Mouse (Mus musculus): ENCODE data around the gene Asb1. TPM values are rescaled to one million over a fixed set of nuclear protein-coding genes. Genes with fewer than 3 reads are reported as not detected.

Asb1 gene
- polyA plus RNA-seq, 1 experiment from 2014 or later: 6.6 TPM

DNA sequence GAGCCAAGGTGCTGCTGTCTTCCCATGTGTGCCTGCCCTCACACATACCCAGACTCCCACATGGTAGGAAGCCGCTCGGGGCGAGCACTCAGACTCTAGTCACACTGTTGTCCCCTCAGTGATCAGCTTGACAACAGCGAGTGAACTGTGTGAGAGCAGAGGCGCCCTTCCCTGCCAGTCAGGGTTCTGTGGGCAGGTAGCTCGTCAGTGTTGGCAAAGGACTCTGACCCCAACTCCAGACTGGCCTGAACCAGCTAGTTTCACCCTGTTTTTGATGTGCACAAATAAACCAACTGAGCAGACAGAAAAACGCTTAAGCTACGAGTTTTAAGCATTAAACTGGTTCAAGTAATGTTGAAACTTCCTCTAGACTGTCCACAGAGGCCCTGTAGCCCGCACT is 10.2 kb upstream of the Asb1 start:
- Histone ChIP-seq H3K9ac (replicated peaks) (no peak overlapping the region), H3K4me1 (replicated peaks) (peaks cover 3% of the 10 kb centered on the region; the same call in 1 of the 2 replicates), H3K4me3 (replicated peaks) (no peak overlapping the region), H3K9me3 (no peaks in the 10 kb centered on the region), H3K27ac (no peak overlapping the region), H3K27me3 (no peaks in the 10 kb centered on the region; the same call in 1 of the 2 replicates), H3K36me3 (peaks cover 44% of the 10 kb centered on the region), H3K4me2 (no peak overlapping the region)
- WGBS: 89% methylated on average over 9 of the region's 9 CpGs
- ATAC-seq (ENCODE audit: insufficient number of reproducible peaks, insufficient read depth, low FRiP score, low TSS enrichment, low read depth): no peak

GRCm38 (mm10) chr1:91532243-91532642 is 8.1 kb upstream of the Asb1 start:
- peaks cover 27% of the 10 kb centered on the region for H3K36me3 ChIP-seq
- H3K27ac ChIP-seq: no peak overlapping the region
- peaks cover 3% of the 10 kb centered on the region; the same call in 1 of the 2 replicates for H3K4me1 ChIP-seq (replicated peaks)
- H3K4me3 ChIP-seq (replicated peaks): no peak overlapping the region
- no peak overlapping the region for H3K4me2 ChIP-seq
- ATAC-seq (ENCODE audit: insufficient number of reproducible peaks, insufficient read depth, low FRiP score, low TSS enrichment, low read depth): no peak
- no peaks in the 10 kb centered on the region for H3K9me3 ChIP-seq
- 82% methylated on average over 4 of the region's 4 CpGs for whole genome bisulfite sequencing
- H3K27me3 ChIP-seq: peaks cover 19% of the 10 kb centered on the region
- no peak overlapping the region for H3K9ac ChIP-seq (replicated peaks)

GRCm38 (mm10) chr1:91532892-91533291 is 7.5 kb upstream of the Asb1 start:
- WGBS: 85% methylated on average over 5 of the region's 5 CpGs

GRCm38 (mm10) chr1:91533483-91533882 is 6.9 kb upstream of the Asb1 start:
- H3K36me3 ChIP-seq: peaks cover 15% of the 10 kb centered on the region
- H3K27ac ChIP-seq: no peak overlapping the region
- 55% methylated on average over 2 of the region's 2 CpGs for WGBS
- H3K4me3 ChIP-seq (replicated peaks): no peak overlapping the region
- H3K9ac ChIP-seq (replicated peaks): no peak overlapping the region
- peaks cover 3% of the 10 kb centered on the region; the same call in 1 of the 2 replicates for H3K4me1 ChIP-seq (replicated peaks)
- no peak overlapping the region for H3K4me2 ChIP-seq
- H3K27me3 ChIP-seq: peaks cover 30% of the 10 kb centered on the region
- no peak for ATAC-seq (ENCODE audit: insufficient number of reproducible peaks, insufficient read depth, low FRiP score, low TSS enrichment, low read depth)
- H3K9me3 ChIP-seq: no peaks in the 10 kb centered on the region

More at GRCm38 (mm10) chr1:91532892-91533291, 7.5 kb upstream of the Asb1 start:
- Histone ChIP-seq H3K9me3 (no peaks in the 10 kb centered on the region), H3K9ac (replicated peaks) (no peak overlapping the region), H3K36me3 (peaks cover 21% of the 10 kb centered on the region), H3K27me3 (peaks cover 25% of the 10 kb centered on the region), H3K27ac (no peak overlapping the region), H3K4me1 (replicated peaks) (peaks cover 3% of the 10 kb centered on the region; the same call in 1 of the 2 replicates), H3K4me2 (no peak overlapping the region), H3K4me3 (replicated peaks) (no peak overlapping the region)
- ATAC-seq (ENCODE audit: insufficient number of reproducible peaks, insufficient read depth, low FRiP score, low TSS enrichment, low read depth): no peak

DNA sequence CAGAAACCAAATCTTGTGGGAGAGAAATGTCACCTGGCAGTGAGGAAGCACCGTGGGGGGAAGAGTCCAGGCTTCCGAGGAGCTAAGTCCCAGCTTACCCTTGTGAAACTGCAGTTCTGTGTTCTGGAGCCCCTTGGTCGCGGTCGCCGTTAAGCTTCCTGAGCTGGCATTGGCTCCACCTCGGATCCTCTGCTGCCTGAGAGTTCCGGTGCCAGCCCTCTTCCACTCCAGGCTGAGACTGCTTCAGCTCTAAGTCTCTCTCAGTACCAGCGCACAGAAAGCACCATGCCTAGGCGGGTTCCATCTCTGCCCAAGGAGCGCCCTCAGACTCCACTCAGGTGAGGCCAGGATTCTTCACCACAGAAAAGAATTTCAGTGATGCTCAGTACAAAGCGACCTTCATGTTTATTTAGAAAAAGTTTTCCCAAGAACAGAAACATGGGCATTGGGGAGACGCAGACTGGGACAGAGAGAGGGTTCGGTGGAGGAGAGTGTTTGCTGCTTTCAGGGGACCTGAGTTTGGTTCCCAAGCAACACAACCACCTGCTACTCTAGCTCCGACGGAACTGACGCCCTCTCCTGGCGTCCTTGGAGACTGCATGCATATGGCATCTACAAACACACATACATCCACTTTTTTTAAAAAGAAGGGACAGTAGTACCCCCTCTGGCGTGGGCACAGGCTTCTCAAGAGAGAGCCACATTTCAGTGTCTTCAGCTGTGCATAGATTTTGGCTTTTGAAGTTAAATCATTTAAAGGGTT is 6.2 kb upstream of the Asb1 start:
- Histone ChIP-seq H3K9ac (replicated peaks) (no peak overlapping the region), H3K4me2 (no peak overlapping the region), H3K4me3 (replicated peaks) (no peak overlapping the region), H3K36me3 (peaks cover 11% of the 10 kb centered on the region), H3K4me1 (replicated peaks) (peaks cover 3% of the 10 kb centered on the region; the same call in 1 of the 2 replicates), H3K9me3 (no peaks in the 10 kb centered on the region), H3K27ac (no peak overlapping the region), H3K27me3 (peaks cover 37% of the 10 kb centered on the region)
- no peak for ATAC-seq (ENCODE audit: insufficient number of reproducible peaks, insufficient read depth, low FRiP score, low TSS enrichment, low read depth)
- 76% methylated on average over 19 of the region's 19 CpGs for WGBS

GRCm38 (mm10) chr1:91537786-91538569 is 2.4 kb upstream of the Asb1 start:
- no peak overlapping the region for H3K9ac ChIP-seq (replicated peaks)
- 32% methylated on average over 22 of the region's 22 CpGs for WGBS
- no peaks in the 10 kb centered on the region for H3K9me3 ChIP-seq
- H3K27me3 ChIP-seq: peaks cover 49% of the 10 kb centered on the region
- peaks cover 12% of the 10 kb centered on the region for H3K4me1 ChIP-seq (replicated peaks)
- H3K4me2 ChIP-seq: no peak overlapping the region
- no peaks in the 10 kb centered on the region for H3K36me3 ChIP-seq
- no peak overlapping the region for H3K4me3 ChIP-seq (replicated peaks)
- no peak for ATAC-seq (ENCODE audit: insufficient number of reproducible peaks, insufficient read depth, low FRiP score, low TSS enrichment, low read depth)
- no peak overlapping the region for H3K27ac ChIP-seq

DNA sequence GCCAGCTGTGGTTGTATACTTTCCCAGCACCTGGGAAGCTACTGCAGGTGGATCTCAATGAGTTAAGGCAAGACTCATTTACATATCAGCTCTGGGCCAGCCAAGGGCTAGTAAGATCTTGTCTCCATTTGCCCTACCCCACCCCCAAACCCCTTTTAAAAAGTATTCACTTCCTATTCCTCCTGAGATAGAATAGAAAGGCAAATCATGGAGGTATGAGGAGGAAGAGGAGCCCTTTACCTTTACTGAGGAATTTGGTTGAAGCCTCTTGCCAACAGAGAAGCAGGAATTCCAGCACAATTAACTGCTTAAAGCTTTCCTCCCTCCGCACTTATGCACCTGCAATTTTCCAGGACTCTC is 1.8 kb upstream of the Asb1 start:
- Histone ChIP-seq H3K4me2 (no peak overlapping the region), H3K36me3 (no peaks in the 10 kb centered on the region), H3K27me3 (peaks cover 49% of the 10 kb centered on the region), H3K27ac (no peak overlapping the region), H3K9me3 (no peaks in the 10 kb centered on the region), H3K4me3 (replicated peaks) (no peak overlapping the region), H3K9ac (replicated peaks) (no peak overlapping the region), H3K4me1 (replicated peaks) (peaks cover 12% of the 10 kb centered on the region)
- WGBS: 50% methylated on average over 1 of the region's 1 CpGs
- no peak for ATAC-seq (ENCODE audit: insufficient number of reproducible peaks, insufficient read depth, low FRiP score, low TSS enrichment, low read depth)

GRCm38 (mm10) chr1:91539246-91539645 is 1.1 kb upstream of the Asb1 start:
- Histone ChIP-seq H3K9me3 (no peaks in the 10 kb centered on the region), H3K27ac (no peak overlapping the region), H3K9ac (replicated peaks) (no peak overlapping the region), H3K4me1 (replicated peaks) (peaks cover 12% of the 10 kb centered on the region), H3K4me3 (replicated peaks) (peak overlapping the region; percentile 76), H3K4me2 (peak overlapping the region; percentile 98; the same call in 1 of the 2 replicates), H3K27me3 (peaks cover 49% of the 10 kb centered on the region), H3K36me3 (no peaks in the 10 kb centered on the region)
- WGBS: 32% methylated on average over 6 of the region's 6 CpGs
- no peak for ATAC-seq (ENCODE audit: insufficient number of reproducible peaks, insufficient read depth, low FRiP score, low TSS enrichment, low read depth)

GRCm38 (mm10) chr1:91539704-91540270 is 557 bp upstream of the Asb1 start:
- Histone ChIP-seq H3K4me1 (replicated peaks) (peaks cover 12% of the 10 kb centered on the region), H3K4me3 (replicated peaks) (peak overlapping the region; percentile 76), H3K9ac (replicated peaks) (peak overlapping the region; percentile 63), H3K9me3 (no peaks in the 10 kb centered on the region), H3K36me3 (peaks cover 3% of the 10 kb centered on the region), H3K27ac (no peak overlapping the region), H3K27me3 (peaks cover 49% of the 10 kb centered on the region), H3K4me2 (peak overlapping the region; percentile 98)
- WGBS: 3% methylated on average over 22 of the region's 22 CpGs
- ATAC-seq (ENCODE audit: insufficient number of reproducible peaks, insufficient read depth, low FRiP score, low TSS enrichment, low read depth): peak; percentile 21

DNA sequence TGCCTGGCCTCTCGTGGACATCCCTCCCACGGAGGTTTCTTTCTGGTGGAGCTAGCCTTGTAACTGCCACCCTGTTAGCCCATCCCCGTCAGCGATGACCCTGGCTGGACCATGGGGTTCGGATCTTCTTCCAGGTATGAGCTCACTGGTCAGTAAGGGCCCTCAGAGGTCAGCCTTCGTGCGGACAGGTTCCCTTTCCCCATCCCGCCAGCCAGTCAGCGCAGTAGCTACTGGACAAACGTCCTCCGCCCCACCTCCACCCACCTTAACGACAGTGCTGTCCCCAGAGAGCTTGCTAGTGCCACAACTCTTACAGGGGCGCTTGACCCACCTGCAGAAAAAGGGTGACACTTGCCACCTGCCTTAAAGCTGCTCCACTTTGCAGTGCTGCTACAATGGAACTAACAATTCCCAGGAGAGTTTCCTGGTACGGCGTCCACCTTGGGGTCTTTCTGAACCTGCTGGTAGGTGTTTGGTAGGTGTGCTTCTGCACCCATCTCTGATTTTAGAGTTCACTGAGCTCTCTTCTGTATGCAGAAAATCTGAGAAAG is 773 bp downstream of the Asb1 start:
- WGBS: 16% methylated on average over 15 of the region's 15 CpGs
- ATAC-seq (ENCODE audit: insufficient number of reproducible peaks, insufficient read depth, low FRiP score, low TSS enrichment, low read depth): no peak
- H3K4me3 ChIP-seq (replicated peaks): peak overlapping the region; percentile 76
- H3K9ac ChIP-seq (replicated peaks): peak overlapping the region; percentile 60
- H3K27ac ChIP-seq: no peak overlapping the region
- H3K27me3 ChIP-seq: peaks cover 41% of the 10 kb centered on the region
- H3K9me3 ChIP-seq: no peaks in the 10 kb centered on the region
- peaks cover 9% of the 10 kb centered on the region for H3K36me3 ChIP-seq
- H3K4me2 ChIP-seq: peak overlapping the region; percentile 98
- peaks cover 12% of the 10 kb centered on the region for H3K4me1 ChIP-seq (replicated peaks)

- Histone ChIP-seq H3K27ac (no peak overlapping the region), H3K9me3 (no peaks in the 10 kb centered on the region), H3K4me2 (no peak overlapping the region), H3K9ac (replicated peaks) (no peak overlapping the region), H3K4me1 (replicated peaks) (peaks cover 12% of the 10 kb centered on the region), H3K27me3 (peaks cover 14% of the 10 kb centered on the region), H3K36me3 (peaks cover 36% of the 10 kb centered on the region), H3K4me3 (replicated peaks) (no peak overlapping the region)
- WGBS: 89% methylated on average over 4 of the region's 4 CpGs
- ATAC-seq (ENCODE audit: insufficient number of reproducible peaks, insufficient read depth, low FRiP score, low TSS enrichment, low read depth): no peak
Observed at GRCm38 (mm10) chr1:91543974-91544373, 3.6 kb downstream of the Asb1 start.

Measured in limb, embryonic 12.5 days (tissue).